Mouse (Mus musculus): ENCODE data around the gene Utrn. TPM values are rescaled to one million over a fixed set of nuclear protein-coding genes. Genes with fewer than 3 reads are reported as not detected.
A peak's percentile ranks its signal among the peaks of the same experiment; 100 is the strongest.

Gene Utrn
- total RNA-seq (2015): 50.0 and 52.5 TPM in 2 replicates
- total RNA-seq (2017): 36.1 and 42.4 TPM in 2 replicates

GRCm38 (mm10) chr10:12869029-12869671, at the start of gene Utrn:
Gene Utrn, minus strand, starts transcription at chr10:12869365.
- ATAC-seq (ENCODE audit: poor library complexity, severe bottlenecking): peak; percentile 63

- no peak for ATAC-seq (ENCODE audit: poor library complexity, severe bottlenecking)
These were observed 48.5 kb upstream of the Utrn start for GRCm38 (mm10) chr10:12917626-12918025.

GRCm38 (mm10) chr10:12916376-12916775, 47.2 kb upstream of the Utrn start:
- ATAC-seq (ENCODE audit: poor library complexity, severe bottlenecking): no peak

- ATAC-seq (ENCODE audit: poor library complexity, severe bottlenecking): no peak
These were observed 46.7 kb upstream of the Utrn start for GRCm38 (mm10) chr10:12915826-12916225.

- ATAC-seq (ENCODE audit: poor library complexity, severe bottlenecking): no peak
These were observed 45.0 kb upstream of the Utrn start for GRCm38 (mm10) chr10:12914203-12914602.

- ATAC-seq (ENCODE audit: poor library complexity, severe bottlenecking): peak; percentile 45
These were observed 42.9 kb upstream of the Utrn start for GRCm38 (mm10) chr10:12911981-12912530.

GRCm38 (mm10) chr10:12911451-12911850, 42.3 kb upstream of the Utrn start:
- no peak for ATAC-seq (ENCODE audit: poor library complexity, severe bottlenecking)

- ATAC-seq (ENCODE audit: poor library complexity, severe bottlenecking): no peak
These were observed 40.7 kb upstream of the Utrn start for GRCm38 (mm10) chr10:12909891-12910290.

- ATAC-seq (ENCODE audit: poor library complexity, severe bottlenecking): no peak
These were observed 40.0 kb upstream of the Utrn start for GRCm38 (mm10) chr10:12909179-12909578.

GRCm38 (mm10) chr10:12904140-12904528, 35.0 kb upstream of the Utrn start:
- no peak for ATAC-seq (ENCODE audit: poor library complexity, severe bottlenecking)

- ATAC-seq (ENCODE audit: poor library complexity, severe bottlenecking): peak; percentile 86
These were observed 34.4 kb upstream of the Utrn start for GRCm38 (mm10) chr10:12903440-12904139.

GRCm38 (mm10) chr10:12899901-12900300, 30.7 kb upstream of the Utrn start:
- no peak for ATAC-seq (ENCODE audit: poor library complexity, severe bottlenecking)

- no peak for ATAC-seq (ENCODE audit: poor library complexity, severe bottlenecking)
These were observed 24.2 kb upstream of the Utrn start for GRCm38 (mm10) chr10:12893339-12893738.

- peak; percentile 77 for ATAC-seq (ENCODE audit: poor library complexity, severe bottlenecking)
These were observed 19.2 kb upstream of the Utrn start for GRCm38 (mm10) chr10:12888373-12888772.

GRCm38 (mm10) chr10:12887792-12888191, 18.6 kb upstream of the Utrn start:
- ATAC-seq (ENCODE audit: poor library complexity, severe bottlenecking): no peak

- ATAC-seq (ENCODE audit: poor library complexity, severe bottlenecking): no peak
These were observed 15.3 kb upstream of the Utrn start for GRCm38 (mm10) chr10:12884308-12884948.

- no peak for ATAC-seq (ENCODE audit: poor library complexity, severe bottlenecking)
These were observed 12.7 kb upstream of the Utrn start for GRCm38 (mm10) chr10:12881911-12882310.

- ATAC-seq (ENCODE audit: poor library complexity, severe bottlenecking): no peak
These were observed 10.1 kb upstream of the Utrn start for GRCm38 (mm10) chr10:12879313-12879695.

GRCm38 (mm10) chr10:12878661-12879312, 9.6 kb upstream of the Utrn start:
- no peak for ATAC-seq (ENCODE audit: poor library complexity, severe bottlenecking)

GRCm38 (mm10) chr10:12876426-12876825, 7.3 kb upstream of the Utrn start:
- no peak for ATAC-seq (ENCODE audit: poor library complexity, severe bottlenecking)

- peak; percentile 29; the same call in 1 of the 2 replicates for ATAC-seq (ENCODE audit: poor library complexity, severe bottlenecking)
These were observed 6.2 kb upstream of the Utrn start for GRCm38 (mm10) chr10:12875410-12875809.

Measured in megakaryocyte, adult 5-6 weeks (primary cell).